Mouse (Mus musculus) erythroblast, embryonic 14.5 days (primary cell): Measurements from ENCODE around the gene Cdk17. TPM values are rescaled to one million over a fixed set of nuclear protein-coding genes. Genes with fewer than 3 reads are reported as not detected.

Experiments used
- H3K27me3 ChIP-seq: 2 replicates; pipeline ENCODE4 v1.6.1; 2012; ENCODE audit warnings: inconsistent platforms; ENCODE audit not compliant: control insufficient read depth
- H3K36me3 ChIP-seq: 2 replicates; pipeline ENCODE4 v1.6.1; 2012; ENCODE audit warnings: mild to moderate bottlenecking, inconsistent platforms; ENCODE audit not compliant: control insufficient read depth
- H3K4me1 ChIP-seq: 2 replicates; pipeline ENCODE4 v1.6.1; 2012; ENCODE audit warnings: inconsistent platforms; ENCODE audit not compliant: control insufficient read depth
- H3K4me3 ChIP-seq: replicated peaks from 2 replicates; pipeline ENCODE3; 2012; ENCODE audit warnings: moderate library complexity, mild to moderate bottlenecking, inconsistent platforms
- H3K9me3 ChIP-seq: 2 replicates; pipeline ENCODE4 v1.6.1; 2012; ENCODE audit warnings: low read length, inconsistent platforms, mixed read lengths; ENCODE audit not compliant: control insufficient read depth
- GATA1 ChIP-seq: IDR thresholded peaks from 2 replicates; pipeline ENCODE4 v1.6.1; 2012; ENCODE audit warnings: low read length, inconsistent platforms, mixed read lengths
- TAL1 ChIP-seq: IDR thresholded peaks from 3 replicates; pipeline ENCODE4 v1.6.1; 2012; ENCODE audit warnings: low read length, inconsistent platforms, mixed read lengths
- polyA plus RNA-seq: library from polyadenylated mRNA; stranded (reverse); fragments of >175 nt; gene quantifications from 2 replicates; pipeline ENCODE4 v1.2.3, GENCODE M21; 2012

The Cdk17 gene
- polyA plus RNA-seq, 1 experiment = 0.41 TPM

DNA sequence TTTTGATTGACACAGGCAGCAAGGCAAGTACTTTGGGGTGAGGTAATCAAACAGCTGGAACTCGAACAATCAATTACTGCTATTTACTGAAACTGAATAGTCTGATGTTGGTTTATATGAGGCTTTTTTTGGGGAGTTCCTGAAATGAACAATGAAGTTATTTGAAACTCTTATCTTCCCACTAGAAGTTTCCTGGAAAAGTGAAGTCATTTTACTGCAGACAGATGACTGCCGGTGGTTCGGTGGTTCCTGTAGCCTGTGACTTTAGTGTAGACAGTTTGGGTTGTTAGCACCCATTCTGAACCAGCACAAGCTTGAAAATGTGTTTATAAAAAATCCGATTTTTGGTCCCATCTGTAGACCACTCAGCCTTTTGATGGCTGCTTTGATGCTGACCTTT is 17.2 kb downstream of the Cdk17 start:
- H3K9me3 ChIP-seq = no peaks in the 10 kb centered on the region
- H3K36me3 ChIP-seq = peaks cover 24% of the 10 kb centered on the region
- TF ChIP-seq GATA1 = no peak
- TF ChIP-seq TAL1 = no peak
- H3K4me3 ChIP-seq = no peak overlapping the region
- H3K4me1 ChIP-seq = peaks cover 51% of the 10 kb centered on the region
- no peaks in the 10 kb centered on the region for H3K27me3 ChIP-seq

DNA sequence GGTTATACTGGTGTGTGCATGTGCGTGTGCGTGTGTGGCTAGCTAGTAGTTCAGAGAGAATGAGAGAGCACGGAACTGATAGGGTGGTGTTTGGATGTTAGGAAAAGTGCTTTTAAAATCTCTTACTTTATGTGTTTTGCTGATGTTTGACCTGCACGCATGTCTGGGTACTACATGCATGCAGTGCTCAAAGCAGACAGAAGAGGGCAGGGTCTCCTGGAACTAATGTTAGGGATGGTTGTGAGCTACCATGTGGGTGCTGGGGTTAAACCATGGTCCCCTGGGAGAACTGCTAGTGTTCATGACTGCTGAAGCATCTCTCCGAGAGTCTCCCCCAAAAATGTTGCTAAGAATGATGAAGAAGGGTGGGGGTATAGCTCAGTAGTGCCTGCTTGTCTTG is 18.0 kb downstream of the Cdk17 start:
- TF ChIP-seq TAL1 (no peak), GATA1 (no peak)
- H3K4me3 ChIP-seq = no peak overlapping the region
- no peaks in the 10 kb centered on the region for H3K27me3 ChIP-seq
- H3K9me3 ChIP-seq = no peaks in the 10 kb centered on the region
- H3K36me3 ChIP-seq = peaks cover 19% of the 10 kb centered on the region
- peaks cover 45% of the 10 kb centered on the region for H3K4me1 ChIP-seq

DNA sequence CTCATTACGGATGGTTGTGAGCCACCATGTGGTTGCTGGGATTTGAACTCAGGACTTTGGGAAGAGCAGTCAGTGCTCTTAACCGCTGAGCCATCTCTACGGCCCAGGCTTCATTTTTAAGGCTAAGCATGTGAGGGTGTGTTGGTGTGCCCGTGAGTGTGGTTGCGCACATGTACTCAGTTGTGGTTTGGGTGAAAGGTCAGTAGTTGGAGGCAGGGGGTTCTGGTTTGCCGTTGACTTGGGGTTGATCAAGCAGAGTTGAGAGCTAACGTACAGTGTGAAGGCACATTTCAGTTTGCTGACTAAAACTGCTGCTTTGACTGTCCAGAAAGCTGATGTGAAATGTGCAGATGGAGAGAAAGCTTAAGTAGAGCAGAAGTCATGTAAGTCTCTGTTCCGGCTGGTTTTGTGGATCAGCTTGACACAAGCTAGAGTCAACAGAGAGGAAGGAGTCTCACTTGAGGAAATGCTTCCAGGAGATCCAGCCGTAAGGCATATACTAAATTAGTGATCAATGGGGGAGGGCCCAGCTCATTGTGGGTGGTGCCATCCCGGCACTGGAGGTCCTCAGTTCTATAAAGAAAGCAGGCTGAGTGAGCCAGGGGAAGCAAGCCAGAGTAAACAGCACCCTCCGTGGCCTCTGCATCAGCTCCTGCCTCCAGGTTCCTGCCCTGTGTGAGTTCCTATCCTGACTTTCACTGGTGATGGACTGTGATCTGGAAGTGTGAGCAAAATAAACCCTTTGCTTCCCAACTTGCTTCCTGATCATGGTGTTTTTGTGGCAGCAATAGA is 19.2 kb downstream of the Cdk17 start:
- Histone ChIP-seq H3K36me3 (peaks cover 13% of the 10 kb centered on the region), H3K4me1 (peaks cover 42% of the 10 kb centered on the region), H3K9me3 (no peaks in the 10 kb centered on the region), H3K27me3 (no peaks in the 10 kb centered on the region), H3K4me3 (no peak overlapping the region)
- no peak for TF ChIP-seq TAL1
- TF ChIP-seq GATA1 = no peak

DNA sequence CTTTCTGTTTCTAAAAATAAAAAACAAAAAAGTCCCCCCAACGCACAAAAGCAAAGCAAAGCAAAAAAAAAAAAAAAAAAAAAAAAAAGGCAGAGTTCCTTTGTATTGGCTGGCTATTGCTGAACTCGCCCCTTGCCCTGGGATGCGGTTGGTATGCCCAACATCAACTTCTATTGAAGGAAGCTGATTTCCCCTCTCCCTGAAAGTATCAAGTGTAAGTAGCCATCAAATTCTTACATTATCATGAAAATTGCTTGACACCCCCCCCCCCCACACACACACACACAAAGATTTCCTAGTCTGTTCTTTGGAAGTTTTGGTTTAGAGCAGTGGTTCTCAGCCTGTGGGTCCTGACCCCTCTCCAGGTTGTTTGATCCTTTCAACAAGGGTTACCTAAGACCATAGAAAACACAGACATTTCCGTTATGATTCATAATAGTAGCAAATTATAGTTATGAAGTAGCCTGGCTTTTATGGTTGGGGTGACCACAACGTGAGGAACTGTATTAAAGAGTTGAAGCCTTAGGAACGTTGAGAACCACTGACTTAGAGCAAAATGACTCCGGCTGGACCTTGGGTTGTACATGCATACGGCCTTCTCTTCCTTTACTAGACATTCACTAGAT is 23.8 kb downstream of the Cdk17 start:
- Histone ChIP-seq H3K36me3 (peaks cover 7% of the 10 kb centered on the region), H3K4me3 (no peak overlapping the region), H3K4me1 (peaks cover 20% of the 10 kb centered on the region), H3K27me3 (no peaks in the 10 kb centered on the region), H3K9me3 (no peaks in the 10 kb centered on the region)
- no peak for TF ChIP-seq TAL1
- TF ChIP-seq GATA1 = no peak

DNA sequence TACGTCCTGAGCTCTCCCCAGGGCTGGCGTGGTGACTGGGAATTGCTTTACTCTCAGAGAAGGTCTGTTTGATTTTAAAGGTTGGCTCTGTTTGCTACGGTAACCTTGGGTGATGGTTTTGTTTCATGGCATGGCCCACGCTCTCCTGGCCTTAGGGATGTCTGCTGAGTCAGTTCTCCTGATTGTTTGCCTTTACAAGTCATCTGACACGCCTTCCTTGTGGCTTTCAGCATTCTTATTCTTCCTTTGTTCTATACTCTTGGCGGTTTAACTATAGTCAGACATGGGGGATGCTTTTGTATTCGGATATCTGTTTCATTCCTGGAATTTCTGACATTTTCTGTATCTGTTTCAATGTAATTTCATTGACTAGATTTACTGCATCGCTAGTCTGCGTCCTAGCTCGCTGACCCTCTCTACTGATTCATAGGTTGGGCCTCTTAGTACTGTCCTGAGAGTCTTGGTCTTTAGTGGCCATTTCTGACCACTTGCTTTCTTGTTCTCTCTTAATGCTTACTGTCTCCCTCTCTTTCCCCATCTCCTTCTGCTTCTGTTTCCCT is 27.8 kb downstream of the Cdk17 start:
- H3K4me1 ChIP-seq = peaks cover 29% of the 10 kb centered on the region
- H3K4me3 ChIP-seq = no peak overlapping the region
- TF ChIP-seq TAL1 (no peak), GATA1 (no peak)

DNA sequence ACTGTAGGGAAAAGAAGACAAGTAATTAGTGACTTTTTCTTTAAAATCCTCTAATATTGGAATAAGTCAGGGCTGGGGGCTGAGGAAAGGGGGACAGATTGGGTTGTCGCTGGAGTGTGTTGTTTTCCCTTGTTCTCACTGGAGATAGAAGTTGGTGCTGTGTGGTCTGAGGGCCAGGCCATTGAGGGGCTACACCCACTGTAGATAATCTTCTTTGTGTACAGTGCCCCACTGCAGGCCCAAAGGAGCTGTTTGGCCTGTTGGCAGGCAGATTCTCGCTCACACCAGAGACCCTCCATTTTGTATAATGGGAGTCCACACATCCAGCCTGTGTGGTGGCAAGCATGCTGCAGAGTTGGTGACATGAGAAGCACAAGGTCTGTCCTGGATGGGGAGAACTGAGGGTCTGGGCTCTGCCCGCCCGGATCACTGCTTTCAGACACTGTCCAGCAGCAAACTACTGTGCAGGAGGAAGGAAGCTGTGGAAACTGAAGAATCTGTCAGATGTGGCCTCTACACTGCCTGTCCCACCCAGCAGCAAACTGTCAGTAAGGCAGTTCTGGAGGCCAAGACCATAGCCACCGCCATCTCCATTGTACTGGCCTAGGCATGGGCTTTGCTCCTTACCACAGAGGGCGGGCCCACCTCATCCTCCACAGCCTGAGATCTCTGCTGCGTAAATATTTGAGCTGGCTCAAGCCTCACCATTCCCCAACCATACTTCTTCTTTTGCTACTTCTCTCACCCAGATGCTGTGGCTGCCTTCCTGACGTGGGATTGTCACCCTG is 30.0 kb downstream of the Cdk17 start:
- no peak for TF ChIP-seq GATA1
- Histone ChIP-seq H3K9me3 (no peaks in the 10 kb centered on the region), H3K27me3 (no peaks in the 10 kb centered on the region), H3K4me3 (no peak overlapping the region), H3K4me1 (peaks cover 26% of the 10 kb centered on the region), H3K36me3 (peaks cover 9% of the 10 kb centered on the region)

More for the DNA sequence above, 27.8 kb downstream of the Cdk17 start:
- Histone ChIP-seq H3K9me3 (no peaks in the 10 kb centered on the region), H3K36me3 (peaks cover 12% of the 10 kb centered on the region), H3K27me3 (no peaks in the 10 kb centered on the region)

DNA sequence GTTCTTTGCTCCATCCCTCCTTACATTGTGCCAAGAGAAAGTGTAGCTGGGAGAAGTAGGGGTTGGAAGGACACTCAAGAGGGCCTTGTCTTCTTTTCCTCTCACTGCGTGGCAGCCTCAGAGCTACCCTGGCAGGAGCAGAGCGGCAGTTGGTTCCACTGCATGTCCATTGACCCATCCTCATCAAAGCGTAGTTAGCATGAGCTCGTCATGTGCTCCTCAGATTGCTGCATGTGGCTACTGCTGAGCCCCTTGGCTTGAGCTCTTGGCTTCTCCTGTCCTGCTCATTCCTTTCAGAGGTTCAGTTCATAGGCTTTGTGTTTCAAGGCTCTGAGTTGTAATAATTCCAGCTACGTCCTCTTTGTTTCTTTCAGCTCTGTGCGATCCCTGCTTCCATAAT is 36.4 kb downstream of the Cdk17 start:
- H3K36me3 ChIP-seq = peaks cover 10% of the 10 kb centered on the region
- H3K4me3 ChIP-seq = no peak overlapping the region
- no peaks in the 10 kb centered on the region for H3K9me3 ChIP-seq
- H3K27me3 ChIP-seq = no peaks in the 10 kb centered on the region
- TF ChIP-seq GATA1 (no peak), TAL1 (no peak)
- H3K4me1 ChIP-seq = peaks cover 15% of the 10 kb centered on the region

DNA sequence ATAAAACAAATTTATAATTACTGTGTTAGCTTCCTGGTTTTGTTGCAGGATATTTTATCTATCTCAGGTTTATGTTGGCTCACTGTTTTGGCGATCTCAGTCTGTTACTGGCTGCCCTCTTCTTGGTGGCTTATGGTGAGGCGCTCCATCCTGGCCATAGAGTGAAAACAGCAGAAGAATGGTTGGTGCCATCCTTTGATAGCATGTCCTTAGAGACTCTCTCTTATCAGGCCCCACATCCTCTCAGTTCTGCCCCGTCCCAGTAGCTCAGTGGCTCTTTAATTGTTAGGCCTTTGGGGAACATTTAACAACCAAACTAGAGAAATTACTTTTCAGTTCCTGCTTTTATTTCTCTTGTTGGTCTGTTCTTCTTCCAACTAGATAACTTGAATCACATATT is 38.3 kb downstream of the Cdk17 start:
- Histone ChIP-seq H3K4me1 (peaks cover 25% of the 10 kb centered on the region), H3K27me3 (no peaks in the 10 kb centered on the region), H3K36me3 (peaks cover 10% of the 10 kb centered on the region), H3K9me3 (no peaks in the 10 kb centered on the region), H3K4me3 (no peak overlapping the region)
- TF ChIP-seq TAL1 (no peak), GATA1 (no peak)
